Mouse (Mus musculus) limb, embryonic 10.5 days (tissue): ENCODE measurements around the gene Prrg2. TPM values are rescaled to one million over a fixed set of nuclear protein-coding genes. Genes with fewer than 3 reads are reported as not detected.
"Not testable (repeated sequence)": the region's sequence is repeated elsewhere in the genome, so short reads cannot be mapped to it uniquely, and the experiment has no call there.

Experiments
- DNase-seq: peaks from one replicate; pipeline ENCODE4 v3.0.0-alpha.2; 2017; ENCODE audit warnings: low spot score
- H3K27ac ChIP-seq: fragments of 300-500 bp; sonication (generic); 2 replicates; pipeline ENCODE4 v1.5.1; 2016; ENCODE audit warnings: mild to moderate bottlenecking
- H3K27me3 ChIP-seq: fragments of 300-500 bp; sonication (generic); 2 replicates; pipeline ENCODE4 v1.6.1; 2016; ENCODE audit warnings: low read depth, mild to moderate bottlenecking; ENCODE audit not compliant: poor library complexity, severe bottlenecking
- H3K36me3 ChIP-seq: fragments of 300-500 bp; sonication (generic); 2 replicates; pipeline ENCODE4 v1.6.1; 2016; ENCODE audit warnings: mild to moderate bottlenecking, moderate library complexity
- H3K4me1 ChIP-seq: fragments of 300-500 bp; sonication (generic); 2 replicates; pipeline ENCODE4 v1.6.1; 2016
- H3K4me3 ChIP-seq: fragments of 300-500 bp; sonication (generic); 2 replicates; pipeline ENCODE4 v1.5.1; 2016; ENCODE audit warnings: mild to moderate bottlenecking, moderate library complexity
- H3K9me3 ChIP-seq: fragments of 300-500 bp; sonication (generic); replicated peaks from 2 replicates; pipeline ENCODE4 v1.6.1; 2016; ENCODE audit warnings: mild to moderate bottlenecking
- WGBS: fragments of 180-500 bp; shearing (Covaris S2); methylation state at CpG from one replicate; pipeline ENCODE4 v1.1.7; 2016; 5-methylcytosine and 5-hydroxymethylcytosine counted together
- polyA plus RNA-seq: library from polyadenylated mRNA; unstranded; fragments of >200 nt; fragmentation: Nextera tagmentation; extraction: Ambion mirVana; gene quantifications from 2 replicates; pipeline ENCODE4 v1.2.1, GENCODE M21; 2016

Prrg2 gene
- polyA plus RNA-seq, 1 experiment from 2014 or later = 24.8 TPM

DNA sequence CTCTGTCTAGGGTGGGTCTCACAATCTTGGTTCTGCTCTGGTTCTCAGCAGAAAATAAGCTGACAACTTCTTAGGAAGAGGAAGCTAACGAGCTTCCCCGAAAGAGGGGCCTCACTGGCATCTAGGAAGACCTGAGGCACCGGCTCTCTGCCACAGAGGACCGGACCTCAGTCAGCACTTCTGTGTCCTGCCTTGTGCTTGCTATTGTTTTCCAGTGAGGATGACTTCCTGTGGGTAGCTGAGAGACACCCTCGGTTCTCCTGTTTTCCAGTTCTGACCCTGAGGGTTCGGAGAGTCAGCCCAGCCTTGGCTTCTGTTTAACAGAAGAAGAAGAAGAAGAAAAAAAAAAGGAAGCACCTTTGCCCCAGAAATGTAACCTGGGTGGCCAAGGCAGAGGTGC is 35.0 kb upstream of the Prrg2 start:
- WGBS = 74% methylated on average over 6 of the region's 6 CpGs
- Histone ChIP-seq H3K9me3 (no peaks in the 10 kb centered on the region), H3K4me1 (peaks cover 34% of the 10 kb centered on the region), H3K36me3 (no peaks in the 10 kb centered on the region), H3K27ac (no peak overlapping the region), H3K27me3 (no peaks in the 10 kb centered on the region), H3K4me3 (no peak overlapping the region)
- no peak for DNase-seq

DNA sequence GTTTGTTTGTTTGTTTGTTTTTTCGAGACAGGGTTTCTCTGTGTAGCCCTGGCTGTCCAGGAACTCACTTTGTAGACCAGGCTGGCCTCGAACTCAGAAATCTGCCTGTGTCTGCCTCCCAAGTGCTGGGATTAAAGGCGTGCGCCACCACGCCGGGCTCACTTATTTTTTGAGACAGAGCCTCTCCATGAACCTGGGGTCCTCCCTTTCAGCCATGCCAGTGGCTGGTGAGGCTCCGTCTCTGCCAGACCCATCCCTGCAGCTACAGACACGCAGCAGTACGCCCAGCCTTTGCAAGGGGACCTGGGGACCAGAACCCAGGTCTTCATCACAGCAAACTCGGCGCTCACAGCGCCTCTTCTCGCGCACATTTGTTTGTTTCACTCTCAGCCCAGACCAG is 33.5 kb upstream of the Prrg2 start:
- not testable (repeated sequence) for H3K4me3 ChIP-seq

DNA sequence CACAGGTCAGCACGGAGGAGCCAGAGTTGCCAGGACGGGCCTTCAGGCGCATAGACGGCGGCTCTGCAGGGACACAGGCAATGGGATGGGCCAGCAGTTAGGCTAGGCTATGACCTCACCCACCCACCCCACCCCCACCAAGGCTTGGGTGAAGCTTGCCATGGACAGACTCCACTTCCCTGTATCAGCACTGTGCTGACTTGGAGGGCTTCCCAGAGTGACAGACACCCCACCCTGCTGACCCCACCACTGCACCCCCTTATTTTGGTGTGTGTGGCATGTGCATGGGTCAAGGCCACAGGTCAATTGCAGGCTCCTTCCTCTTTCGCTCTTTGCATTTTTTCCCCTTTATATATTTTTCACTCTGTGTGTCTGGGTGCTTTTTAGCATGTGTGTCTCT is 32.9 kb upstream of the Prrg2 start:
- peaks cover 49% of the 10 kb centered on the region for H3K4me1 ChIP-seq
- no peak for DNase-seq
- WGBS = 78% methylated on average over 6 of the region's 6 CpGs
- H3K4me3 ChIP-seq = no peak overlapping the region
- peak overlapping the region; percentile 91 for H3K27ac ChIP-seq
- peaks cover 3% of the 10 kb centered on the region for H3K36me3 ChIP-seq
- no peaks in the 10 kb centered on the region for H3K27me3 ChIP-seq
- no peaks in the 10 kb centered on the region for H3K9me3 ChIP-seq

More for the DNA sequence above, 33.5 kb upstream of the Prrg2 start:
- DNase-seq, H3K27ac ChIP-seq, H3K9me3 ChIP-seq, H3K36me3 ChIP-seq, H3K27me3 ChIP-seq: not testable (repeated sequence)
- WGBS = 97% methylated on average over 14 of the region's 14 CpGs
- H3K4me1 ChIP-seq = peaks cover 43% of the 10 kb centered on the region

DNA sequence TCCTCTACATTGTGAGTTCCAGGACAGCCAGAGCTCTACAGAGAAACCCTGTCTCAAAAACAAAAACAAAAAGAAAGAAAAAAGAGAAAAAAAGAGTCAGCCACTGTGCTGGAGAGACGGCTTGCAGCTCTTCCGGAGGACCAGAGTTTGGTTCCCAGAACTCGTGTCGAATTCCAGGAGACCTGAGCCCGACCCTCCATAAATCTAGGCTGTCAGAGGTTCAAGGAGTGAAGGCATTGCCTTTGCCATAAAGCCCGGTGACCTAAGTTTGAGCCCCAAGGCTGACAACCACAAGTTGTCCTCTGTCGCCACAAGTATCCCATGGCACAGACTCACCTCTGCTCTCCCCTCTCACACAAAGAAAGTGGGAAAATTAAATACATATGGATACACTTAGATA is 31.6 kb upstream of the Prrg2 start:
- 6% methylated on average over 7 of the region's 7 CpGs for WGBS
- peak; percentile 69 for DNase-seq
- no peaks in the 10 kb centered on the region for H3K27me3 ChIP-seq
- H3K4me3 ChIP-seq = peak overlapping the region; percentile 29
- H3K4me1 ChIP-seq = peaks cover 51% of the 10 kb centered on the region
- peaks cover 11% of the 10 kb centered on the region for H3K36me3 ChIP-seq
- no peaks in the 10 kb centered on the region for H3K9me3 ChIP-seq
- peak overlapping the region; percentile 91 for H3K27ac ChIP-seq

DNA sequence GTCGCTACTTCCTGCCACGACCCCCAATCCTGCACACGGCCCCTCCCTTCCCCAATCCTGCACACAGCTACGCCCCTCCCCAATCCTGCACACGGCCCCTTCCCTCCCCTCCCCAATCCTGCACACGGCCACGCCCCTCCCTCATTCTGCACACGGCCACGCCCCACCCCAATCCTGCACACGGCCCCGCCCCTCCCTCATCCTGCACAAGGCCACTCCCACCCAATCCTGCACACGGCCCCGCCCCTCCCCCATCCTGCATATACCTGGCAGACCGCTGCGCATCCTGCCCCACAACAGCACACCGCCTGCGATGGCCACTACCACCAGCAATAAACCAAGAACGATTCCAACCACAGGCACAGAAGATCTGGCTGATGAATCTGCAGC is 31.0 kb upstream of the Prrg2 start:
- peak; percentile 81 for DNase-seq
- Histone ChIP-seq H3K36me3 (peaks cover 16% of the 10 kb centered on the region), H3K27ac (peak overlapping the region; percentile 91), H3K27me3 (no peaks in the 10 kb centered on the region), H3K4me3 (peak overlapping the region; percentile 29), H3K4me1 (peaks cover 51% of the 10 kb centered on the region), H3K9me3 (no peaks in the 10 kb centered on the region)
- 20% methylated on average over 18 of the region's 18 CpGs for whole genome bisulfite sequencing

DNA sequence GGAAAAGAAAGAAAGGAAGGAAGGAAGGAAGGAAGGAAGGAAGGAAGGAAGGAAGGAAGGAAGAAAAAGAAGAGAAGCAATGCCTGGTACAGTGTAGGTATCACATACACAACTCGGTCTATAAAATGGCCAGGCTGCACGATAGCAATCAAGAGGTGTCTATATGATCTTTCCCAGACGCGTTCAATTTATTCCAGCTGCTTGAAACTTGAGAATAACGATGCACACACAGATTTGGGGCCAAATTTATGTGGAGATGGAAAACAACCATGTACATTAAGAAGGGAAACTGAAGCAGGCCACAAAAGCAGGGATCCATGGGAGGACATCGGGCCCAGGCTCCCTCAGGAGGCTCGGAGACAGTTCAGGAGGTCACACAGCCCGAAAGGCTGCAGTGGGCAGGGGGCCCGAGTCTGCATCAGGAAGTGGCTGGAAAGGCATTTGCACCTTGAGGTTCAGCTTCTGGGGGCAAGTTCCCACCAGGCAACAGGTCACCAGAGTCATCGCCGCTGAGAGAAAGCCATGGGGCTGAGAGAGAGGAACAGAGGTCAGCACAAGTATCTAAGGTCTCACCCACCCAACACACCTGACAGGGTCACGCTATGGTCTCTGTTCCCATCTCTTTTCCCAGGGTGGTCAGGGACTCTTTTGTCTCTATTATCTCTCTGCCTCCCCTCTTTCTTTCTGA is 30.5 kb upstream of the Prrg2 start:
- no peaks in the 10 kb centered on the region for H3K9me3 ChIP-seq
- peak; percentile 66 for DNase-seq
- H3K4me3 ChIP-seq = peak overlapping the region; percentile 29
- H3K36me3 ChIP-seq = peaks cover 21% of the 10 kb centered on the region
- H3K27ac ChIP-seq = peak overlapping the region; percentile 91
- 24% methylated on average over 12 of the region's 12 CpGs for WGBS
- H3K27me3 ChIP-seq = no peaks in the 10 kb centered on the region
- peaks cover 51% of the 10 kb centered on the region for H3K4me1 ChIP-seq

DNA sequence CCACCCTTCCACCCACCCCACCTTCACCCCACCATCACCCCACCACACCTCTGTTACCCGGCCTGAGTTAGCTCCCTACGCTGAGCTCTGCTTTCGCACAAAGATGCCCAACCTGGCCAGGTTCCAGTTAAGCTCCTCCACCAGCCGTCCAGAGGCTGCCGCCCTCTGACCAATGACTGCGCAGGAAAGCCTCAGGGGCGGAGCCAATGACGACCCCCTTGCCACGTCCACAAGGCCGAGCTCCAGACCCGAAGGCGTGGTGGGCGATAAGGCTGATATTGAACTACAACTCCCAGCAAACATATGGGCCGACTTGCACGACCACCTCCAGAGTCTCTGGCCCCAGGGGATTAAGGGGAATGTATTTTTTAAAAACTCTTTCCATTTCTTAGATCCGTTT is 29.6 kb upstream of the Prrg2 start, which contains the start of gene Rcn3:
Gene Rcn3 (minus strand): TSS at position 174 of the 400 bp plus-strand sequence.
- under 1% methylated on average over 16 of the region's 16 CpGs for WGBS

DNA sequence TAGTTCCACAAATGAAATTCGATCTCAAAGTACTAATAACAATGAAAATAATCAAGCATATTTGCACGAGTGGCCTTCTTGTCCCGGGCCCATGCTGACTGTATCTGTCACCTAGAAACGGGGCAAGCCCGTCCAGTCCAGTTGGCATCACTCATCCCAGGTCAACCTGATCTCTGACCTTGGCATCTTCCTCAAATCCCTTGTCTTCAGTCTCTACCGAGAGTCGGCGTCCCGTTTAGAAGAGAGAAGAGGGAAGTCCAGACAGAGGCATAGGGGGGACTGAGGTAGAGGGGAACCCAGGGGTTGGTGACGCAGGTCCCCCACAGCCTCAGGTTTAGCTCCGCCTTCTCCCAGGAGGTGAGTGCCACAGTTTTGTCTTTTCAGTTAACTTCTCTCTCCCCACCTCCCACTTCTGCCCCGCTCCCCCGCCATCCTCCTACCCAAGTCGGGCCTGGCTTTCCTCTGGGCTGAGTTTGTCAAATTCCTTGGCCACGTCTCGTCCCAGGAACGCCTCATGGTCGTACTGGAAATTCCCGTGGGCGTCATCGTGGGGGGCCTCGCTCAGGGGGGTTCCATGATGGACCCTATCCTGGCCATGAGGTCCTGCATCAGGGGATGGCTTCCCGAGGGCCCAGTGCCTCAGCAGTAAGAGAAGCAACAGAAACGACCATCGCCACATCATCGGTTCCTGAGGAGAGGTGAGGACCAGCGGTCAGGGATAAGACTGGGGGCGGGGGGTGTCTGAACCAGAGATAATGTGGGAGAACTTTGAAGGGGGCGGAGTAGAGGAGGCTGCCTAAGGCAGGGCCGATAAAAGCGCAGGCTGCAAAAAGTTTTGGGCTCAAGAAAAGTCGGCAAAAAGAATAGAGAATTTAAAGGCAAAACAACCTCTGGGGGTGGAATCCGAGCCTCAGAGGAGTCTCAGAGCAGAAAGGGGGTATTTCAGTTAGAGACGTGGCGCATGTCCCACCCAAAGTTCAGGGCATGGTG is 28.8 kb upstream of the Prrg2 start:
- H3K27me3 ChIP-seq = no peaks in the 10 kb centered on the region
- peaks cover 48% of the 10 kb centered on the region for H3K4me1 ChIP-seq
- no peaks in the 10 kb centered on the region for H3K9me3 ChIP-seq
- 14% methylated on average over 35 of the region's 35 CpGs for WGBS
- peak overlapping the region; percentile 91 for H3K27ac ChIP-seq
- H3K4me3 ChIP-seq = peak overlapping the region; percentile 71
- DNase-seq = peak; percentile 60
- peaks cover 38% of the 10 kb centered on the region for H3K36me3 ChIP-seq

More for the DNA sequence above, 29.6 kb upstream of the Prrg2 start, which contains the start of gene Rcn3:
- DNase-seq = peak; percentile 93
- Histone ChIP-seq H3K9me3 (no peaks in the 10 kb centered on the region), H3K4me3 (peak within 1 kb of the TSS; percentile 71), H3K4me1 (peaks cover 48% of the 10 kb centered on the region), H3K27ac (peak within 1 kb of the TSS; percentile 91), H3K36me3 (peaks cover 31% of the 10 kb centered on the region), H3K27me3 (no peaks in the 10 kb centered on the region)

DNA sequence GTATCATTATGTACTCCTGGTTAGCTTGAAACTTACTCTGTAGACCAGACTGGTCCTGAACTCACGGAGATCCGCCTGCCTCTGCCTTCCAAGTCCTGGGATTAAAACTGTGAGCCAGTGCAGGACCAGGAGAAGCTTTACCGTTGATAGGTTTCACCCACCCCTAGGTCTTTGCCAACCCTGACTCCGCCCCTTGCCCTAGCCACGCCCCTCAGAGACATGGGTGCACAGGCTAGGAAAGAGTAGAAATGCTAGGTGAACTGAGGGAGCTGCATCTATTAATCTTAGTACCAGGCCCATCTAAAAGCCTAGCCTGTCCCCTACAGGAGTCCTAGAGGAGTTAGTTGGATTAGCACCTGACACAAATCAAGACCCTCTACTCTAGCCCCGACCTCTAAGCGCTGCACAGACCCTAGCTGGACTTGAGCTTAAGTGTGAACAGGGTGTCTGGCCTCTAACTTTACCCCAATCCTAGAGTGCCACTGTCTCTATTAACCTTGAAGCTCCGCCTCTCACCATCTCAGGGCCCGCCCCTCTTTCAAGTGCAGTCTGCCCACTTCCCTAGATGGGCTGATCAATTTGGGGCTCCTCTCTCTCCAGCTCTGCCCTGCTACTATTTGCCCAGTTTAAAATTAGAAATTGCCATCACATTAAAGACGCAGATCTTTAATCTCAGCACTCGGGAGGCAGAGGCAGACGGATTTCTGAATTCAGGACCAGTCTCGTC is 27.9 kb upstream of the Prrg2 start:
- peaks cover 47% of the 10 kb centered on the region for H3K36me3 ChIP-seq
- no peak for DNase-seq
- peak overlapping the region; percentile 91; the same call in 1 of the 2 replicates for H3K27ac ChIP-seq
- peaks cover 45% of the 10 kb centered on the region for H3K4me1 ChIP-seq
- WGBS = 83% methylated on average over 13 of the region's 13 CpGs
- peak overlapping the region; percentile 71 for H3K4me3 ChIP-seq
- no peaks in the 10 kb centered on the region for H3K9me3 ChIP-seq
- no peaks in the 10 kb centered on the region for H3K27me3 ChIP-seq

DNA sequence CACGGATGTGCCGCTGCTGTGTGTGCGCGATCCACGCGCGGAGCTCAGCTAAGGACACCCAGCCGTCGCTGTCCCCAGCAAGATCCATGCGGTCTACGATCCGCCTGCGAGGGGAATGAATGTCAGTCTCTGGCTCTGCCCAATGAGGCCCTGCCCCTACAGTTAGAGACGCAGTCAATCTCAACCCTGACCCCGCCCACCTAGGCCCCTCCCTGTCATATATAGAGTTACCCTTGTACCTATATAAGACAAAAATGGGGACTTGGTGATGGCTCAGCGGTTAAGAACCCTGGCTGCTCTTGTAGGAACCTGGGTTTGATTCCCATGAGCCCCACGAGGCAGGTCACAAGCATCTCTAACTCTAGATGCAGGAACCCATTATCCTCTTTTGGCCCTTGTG is 26.1 kb upstream of the Prrg2 start:
- DNase-seq = no peak
- peaks cover 27% of the 10 kb centered on the region for H3K4me1 ChIP-seq
- no peaks in the 10 kb centered on the region for H3K9me3 ChIP-seq
- whole genome bisulfite sequencing = 92% methylated on average over 17 of the region's 17 CpGs
- peaks cover 65% of the 10 kb centered on the region for H3K36me3 ChIP-seq
- no peak overlapping the region for H3K27ac ChIP-seq
- H3K4me3 ChIP-seq = no peak overlapping the region
- no peaks in the 10 kb centered on the region for H3K27me3 ChIP-seq

DNA sequence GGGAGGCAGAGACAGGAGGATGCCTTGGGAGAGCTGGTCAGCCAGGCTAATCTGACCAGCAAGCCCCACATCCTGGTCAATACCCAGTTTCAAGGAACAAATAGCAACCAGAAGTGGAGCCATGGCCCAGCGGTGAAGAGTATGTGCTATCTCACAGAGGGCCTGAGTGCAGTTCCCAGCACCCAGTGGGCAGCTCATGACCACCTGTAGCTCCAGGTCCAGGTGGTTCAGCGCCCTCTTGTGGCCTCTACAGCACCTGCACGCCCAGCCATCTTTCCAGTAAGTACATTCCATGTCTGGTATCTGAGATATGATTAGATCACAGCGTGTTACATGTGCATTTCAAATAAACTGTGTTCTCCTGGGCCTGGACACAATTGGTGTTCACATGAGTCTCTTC is 23.6 kb upstream of the Prrg2 start:
- WGBS = 78% methylated on average over 4 of the region's 4 CpGs
- Histone ChIP-seq H3K36me3 (peaks cover 83% of the 10 kb centered on the region), H3K4me1 (peaks cover 21% of the 10 kb centered on the region), H3K27me3 (no peaks in the 10 kb centered on the region), H3K4me3 (no peak overlapping the region), H3K27ac (no peak overlapping the region), H3K9me3 (no peaks in the 10 kb centered on the region)
- DNase-seq = no peak

DNA sequence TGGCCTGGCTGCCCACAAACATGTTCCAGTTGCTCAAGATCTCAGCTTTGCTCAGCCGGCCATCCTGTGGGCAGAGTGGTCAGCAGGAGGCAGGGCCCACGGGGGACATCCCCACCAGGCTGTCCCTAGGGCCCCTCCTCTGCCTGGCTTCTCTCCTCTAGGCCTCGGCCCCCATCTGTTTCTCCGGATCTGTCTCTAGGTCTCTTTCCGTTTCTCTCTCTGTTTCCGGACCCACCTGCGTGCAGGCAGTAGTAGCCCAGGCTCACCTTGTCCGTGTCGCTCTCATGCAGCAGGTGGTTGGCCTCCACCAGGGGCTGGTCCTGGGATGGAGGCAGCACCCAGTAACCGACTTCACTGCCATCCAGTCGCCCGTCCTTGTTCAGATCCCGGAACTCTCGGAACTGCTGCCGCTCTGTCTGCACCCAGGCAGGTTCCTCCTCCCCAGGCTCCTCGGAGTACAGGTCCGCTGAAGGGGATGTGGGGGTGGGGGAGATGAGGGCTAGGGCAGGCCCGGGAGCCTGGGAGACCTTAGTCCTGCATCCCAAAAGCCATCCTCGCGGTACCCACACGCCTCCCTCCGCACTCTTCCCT is 20.9 kb upstream of the Prrg2 start:
- H3K4me1 ChIP-seq = peaks cover 11% of the 10 kb centered on the region
- WGBS = 88% methylated on average over 22 of the region's 22 CpGs
- no peaks in the 10 kb centered on the region for H3K9me3 ChIP-seq
- H3K36me3 ChIP-seq = peaks cover 70% of the 10 kb centered on the region
- H3K4me3 ChIP-seq = no peak overlapping the region
- 0 out of 2 replicates have a peak overlapping the region, but pooled peaks have one; percentile 46 for H3K27ac ChIP-seq
- DNase-seq = no peak
- H3K27me3 ChIP-seq = no peaks in the 10 kb centered on the region
